Mouse (Mus musculus) hindbrain, postnatal 0 days (tissue): ENCODE measurements around the gene Cenpf. TPM values are rescaled to one million over a fixed set of nuclear protein-coding genes. Genes with fewer than 3 reads are reported as not detected.

ENCODE experiments used
- ATAC-seq: fragments of 200-750 bp; cut with Nextera tagmentation; 2 replicates; pipeline ENCODE4 v1.8.0; 2017; ENCODE audit warnings: mild to moderate bottlenecking, moderate TSS enrichment, moderate library complexity
- DNase-seq: peaks from one replicate; pipeline ENCODE4 v3.0.0-alpha.2; 2015; ENCODE audit warnings: low spot score
- H3K27ac ChIP-seq: fragments of 300-500 bp; sonication (generic); 2 replicates; pipeline ENCODE4 v1.5.1; 2014; ENCODE audit warnings: mild to moderate bottlenecking
- H3K27me3 ChIP-seq: fragments of 300-500 bp; sonication (generic); 2 replicates; pipeline ENCODE4 v1.6.1; 2014; ENCODE audit warnings: low read length, mixed read lengths; ENCODE audit not compliant: insufficient read depth
- H3K36me3 ChIP-seq: fragments of 300-500 bp; sonication (generic); 2 replicates; pipeline ENCODE4 v1.6.1; 2014; ENCODE audit warnings: low read length, mixed read lengths; ENCODE audit not compliant: insufficient read depth
- H3K4me1 ChIP-seq: fragments of 300-500 bp; sonication (generic); 2 replicates; pipeline ENCODE4 v1.6.1; 2014; ENCODE audit warnings: antibody characterized with exemption, low read length, mixed read lengths; ENCODE audit not compliant: insufficient read depth
- H3K4me2 ChIP-seq: fragments of 300-500 bp; sonication (generic); 2 replicates; pipeline ENCODE4 v1.6.1; 2014; ENCODE audit warnings: low read depth, mild to moderate bottlenecking, low read length, moderate library complexity, mixed read lengths
- H3K4me3 ChIP-seq: fragments of 300-500 bp; sonication (generic); 2 replicates; pipeline ENCODE4 v1.5.1; 2014; ENCODE audit warnings: low read length
- H3K9ac ChIP-seq: fragments of 300-500 bp; sonication (generic); replicated peaks from 2 replicates; pipeline ENCODE4 v1.6.1; 2014; ENCODE audit warnings: mild to moderate bottlenecking, low read length, moderate library complexity, mixed read lengths
- H3K9me3 ChIP-seq: fragments of 300-500 bp; sonication (generic); 2 replicates; pipeline ENCODE4 v1.6.1; 2016; ENCODE audit warnings: low read length, mixed read lengths
- CTCF ChIP-seq: IDR thresholded peaks from 2 replicates; pipeline ENCODE4 v1.5.1; 2016; ENCODE audit warnings: antibody characterized with exemption, control low read depth, low read depth
- WGBS: fragments of 180-500 bp; shearing (Covaris S2); extraction: QIAGEN DNeasy Blood & Tissue Kit; methylation state at CpG from one replicate; pipeline ENCODE4 v1.1.7; 2014; 5-methylcytosine and 5-hydroxymethylcytosine counted together
- polyA plus RNA-seq: library from polyadenylated mRNA; unstranded; fragments of >200 nt; fragmentation: Nextera tagmentation; extraction: Ambion mirVana; gene quantifications from 2 replicates; pipeline ENCODE4 v1.2.1, GENCODE M21; 2015
- total RNA-seq: library from RNA; depleted of rRNA; stranded (reverse); fragments of >200 nt; gene quantifications from 2 replicates; pipeline ENCODE4 v1.2.3, GENCODE M21; 2014

Gene Cenpf
- total and polyA plus RNA-seq, 2 experiments from 2014 or later: 4.8 to 22.5 TPM

DNA sequence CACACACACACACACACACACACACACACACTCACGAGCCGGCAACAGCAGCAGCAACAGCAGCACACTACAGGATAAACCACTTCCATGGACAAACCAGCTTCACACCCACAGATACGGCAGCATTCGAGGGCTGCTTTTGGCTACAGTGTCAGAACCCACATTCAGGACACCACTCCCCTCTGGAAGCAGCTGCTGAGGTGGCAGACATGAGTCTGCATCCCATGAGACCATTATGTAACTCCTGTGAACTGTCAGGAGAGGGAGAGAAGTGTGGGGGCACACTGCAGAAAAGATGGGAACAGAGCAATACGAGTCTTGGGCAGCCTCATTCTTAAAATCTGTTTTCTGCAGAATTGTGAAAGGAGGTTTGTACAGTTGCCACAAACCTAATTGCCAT, 54.1 kb downstream of the Cenpf start:
- no peak overlapping the region for H3K27ac ChIP-seq
- no peaks in the 10 kb centered on the region for H3K27me3 ChIP-seq
- H3K4me1 ChIP-seq: no peaks in the 10 kb centered on the region
- TF ChIP-seq CTCF: no peak
- no peaks in the 10 kb centered on the region for H3K9me3 ChIP-seq
- H3K9ac ChIP-seq: no peak overlapping the region
- no peak for DNase-seq
- no peaks in the 10 kb centered on the region for H3K36me3 ChIP-seq
- no peak for ATAC-seq
- no peak overlapping the region for H3K4me2 ChIP-seq
- H3K4me3 ChIP-seq: no peak overlapping the region
- 77% methylated on average over 5 of the region's 5 CpGs for WGBS

DNA sequence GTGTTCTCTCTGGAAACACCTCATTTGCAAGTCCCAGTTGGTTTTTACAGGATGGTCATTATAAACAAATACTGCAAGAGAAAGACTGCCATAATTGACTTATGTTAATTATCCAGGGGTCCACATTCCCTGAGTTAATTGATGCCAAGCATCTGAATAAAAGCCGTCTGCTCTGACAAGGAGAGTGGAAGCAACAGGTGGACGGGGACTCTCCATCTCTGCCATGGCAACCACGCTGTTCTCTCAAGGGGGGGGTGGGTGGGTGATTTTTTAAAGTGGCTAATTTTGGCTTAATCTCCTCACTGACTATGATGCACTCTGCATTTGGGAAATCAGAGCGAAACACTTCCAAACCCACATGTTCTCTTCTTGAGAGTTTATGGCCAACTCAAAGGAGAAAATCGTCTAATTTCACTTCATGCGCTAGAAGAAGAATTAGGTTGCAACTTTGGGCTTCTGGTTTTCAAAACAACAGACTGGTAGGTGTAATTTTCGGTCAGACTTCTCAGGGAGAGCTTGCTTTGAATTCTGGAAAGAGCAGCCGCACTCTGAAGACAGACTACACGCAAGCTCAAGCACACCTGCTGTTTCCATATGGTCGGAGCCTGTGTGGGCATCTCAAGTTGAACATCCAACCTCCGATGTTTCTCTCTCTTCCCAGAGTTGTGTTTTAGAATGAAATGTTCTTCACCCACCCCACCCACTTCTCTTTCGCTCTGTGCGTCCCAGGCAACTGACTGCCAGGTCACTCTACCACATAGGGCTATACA, 55.8 kb downstream of the Cenpf start:
- Histone ChIP-seq H3K4me3 (no peak overlapping the region), H3K27ac (no peak overlapping the region), H3K4me2 (no peak overlapping the region), H3K27me3 (no peaks in the 10 kb centered on the region), H3K9me3 (no peaks in the 10 kb centered on the region), H3K4me1 (no peaks in the 10 kb centered on the region), H3K9ac (no peak overlapping the region), H3K36me3 (no peaks in the 10 kb centered on the region)
- DNase-seq: no peak
- TF ChIP-seq CTCF: no peak
- 57% methylated on average over 13 of the region's 13 CpGs for WGBS
- no peak for ATAC-seq

DNA sequence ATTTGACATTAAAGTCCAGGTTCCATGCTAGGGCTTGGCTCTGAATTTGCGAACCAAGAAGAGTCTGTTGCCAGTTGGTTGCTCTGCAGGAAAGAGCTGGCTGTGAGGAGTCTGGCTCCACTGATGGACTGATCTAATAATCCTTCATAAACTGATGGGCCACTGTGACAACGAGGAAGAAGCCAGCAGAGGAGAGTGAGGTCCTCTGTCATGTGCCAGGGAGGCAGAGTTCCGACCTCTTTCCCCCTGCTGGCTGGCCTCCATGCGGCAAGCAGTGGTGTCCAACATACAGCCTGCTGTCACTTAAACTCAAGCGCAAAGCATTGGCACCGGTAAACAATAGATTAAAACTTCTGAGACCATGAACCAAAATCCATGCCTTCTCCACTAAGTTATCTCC, 57.9 kb downstream of the Cenpf start:
- WGBS: 68% methylated on average over 6 of the region's 6 CpGs
- Histone ChIP-seq H3K4me1 (no peaks in the 10 kb centered on the region), H3K9ac (no peak overlapping the region), H3K27me3 (no peaks in the 10 kb centered on the region), H3K4me3 (no peak overlapping the region), H3K9me3 (no peaks in the 10 kb centered on the region), H3K27ac (no peak overlapping the region), H3K36me3 (no peaks in the 10 kb centered on the region), H3K4me2 (no peak overlapping the region)
- TF ChIP-seq CTCF: 0 out of 2 replicates have a peak, but pooled peaks have one; percentile 13
- no peak for ATAC-seq
- no peak for DNase-seq

DNA sequence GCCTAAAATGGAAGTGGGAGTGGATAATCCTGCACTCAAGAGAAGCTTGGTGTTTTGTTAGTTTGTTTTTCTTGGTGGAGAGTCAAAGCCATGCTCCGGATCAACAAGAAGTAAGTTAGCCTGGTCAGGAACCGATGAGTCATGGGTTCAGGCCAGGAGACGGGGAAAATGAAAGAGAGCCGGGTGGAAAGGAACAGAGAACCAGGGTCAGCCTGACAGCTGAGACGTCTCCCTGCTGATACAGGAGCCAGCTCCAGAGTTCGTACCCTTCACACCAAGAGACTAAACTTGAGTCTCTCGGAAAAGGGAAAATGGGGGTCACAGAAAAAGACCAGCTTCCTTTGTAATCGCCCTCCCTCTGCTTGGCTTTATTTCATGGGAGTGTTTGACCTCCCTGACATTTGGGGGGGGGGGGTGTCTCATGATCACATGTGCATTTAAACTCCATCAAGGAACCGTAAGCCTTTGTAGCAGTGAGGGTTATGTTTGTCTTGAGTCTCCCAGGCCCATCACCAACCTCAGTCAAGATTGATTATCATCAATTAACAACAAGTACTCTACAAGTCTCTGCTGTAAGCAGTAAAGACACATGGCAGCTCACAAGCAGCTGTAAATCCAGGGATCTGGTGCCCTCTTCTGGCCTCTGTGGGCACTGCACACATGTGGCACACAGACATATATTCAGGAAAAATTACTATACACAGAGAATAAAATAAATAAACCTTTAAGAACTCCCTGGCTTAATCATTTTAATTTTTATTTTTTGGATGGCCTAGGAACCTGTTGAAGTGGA, 59.7 kb downstream of the Cenpf start:
- DNase-seq (peak; percentile 84), ATAC-seq (peak; percentile 62; the same call in 1 of the 2 replicates)
- Histone ChIP-seq H3K9me3 (no peaks in the 10 kb centered on the region), H3K4me3 (no peak overlapping the region), H3K27ac (no peak overlapping the region), H3K4me2 (no peak overlapping the region), H3K9ac (no peak overlapping the region), H3K27me3 (no peaks in the 10 kb centered on the region), H3K36me3 (no peaks in the 10 kb centered on the region), H3K4me1 (no peaks in the 10 kb centered on the region)
- TF ChIP-seq CTCF: peak; percentile 94
- 76% methylated on average over 9 of the region's 9 CpGs for WGBS

DNA sequence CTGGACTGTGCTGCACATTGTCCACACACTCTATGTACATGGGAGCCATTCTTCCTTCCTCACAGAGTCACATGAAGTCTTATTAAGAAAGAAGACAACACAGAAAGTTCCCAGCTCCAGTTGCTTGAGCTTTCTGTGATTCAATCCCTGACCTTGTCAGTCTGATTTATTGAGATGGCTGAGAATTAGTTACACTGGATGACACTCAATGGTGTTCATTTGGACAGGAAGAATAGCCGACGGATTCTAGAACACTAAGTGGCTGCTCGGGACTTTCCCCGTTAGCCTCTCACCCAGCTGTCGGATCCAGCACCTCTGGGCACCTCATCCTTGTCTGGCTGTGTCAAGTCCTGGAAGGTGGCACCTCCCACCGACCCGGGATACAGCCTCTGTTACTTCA, 63.1 kb downstream of the Cenpf start:
- no peak overlapping the region for H3K27ac ChIP-seq
- H3K36me3 ChIP-seq: no peaks in the 10 kb centered on the region
- H3K9me3 ChIP-seq: no peaks in the 10 kb centered on the region
- H3K4me1 ChIP-seq: no peaks in the 10 kb centered on the region
- H3K27me3 ChIP-seq: no peaks in the 10 kb centered on the region
- ATAC-seq: no peak
- H3K9ac ChIP-seq: no peak overlapping the region
- 64% methylated on average over 7 of the region's 7 CpGs for WGBS
- DNase-seq: no peak
- no peak overlapping the region for H3K4me2 ChIP-seq
- TF ChIP-seq CTCF: no peak
- H3K4me3 ChIP-seq: no peak overlapping the region

DNA sequence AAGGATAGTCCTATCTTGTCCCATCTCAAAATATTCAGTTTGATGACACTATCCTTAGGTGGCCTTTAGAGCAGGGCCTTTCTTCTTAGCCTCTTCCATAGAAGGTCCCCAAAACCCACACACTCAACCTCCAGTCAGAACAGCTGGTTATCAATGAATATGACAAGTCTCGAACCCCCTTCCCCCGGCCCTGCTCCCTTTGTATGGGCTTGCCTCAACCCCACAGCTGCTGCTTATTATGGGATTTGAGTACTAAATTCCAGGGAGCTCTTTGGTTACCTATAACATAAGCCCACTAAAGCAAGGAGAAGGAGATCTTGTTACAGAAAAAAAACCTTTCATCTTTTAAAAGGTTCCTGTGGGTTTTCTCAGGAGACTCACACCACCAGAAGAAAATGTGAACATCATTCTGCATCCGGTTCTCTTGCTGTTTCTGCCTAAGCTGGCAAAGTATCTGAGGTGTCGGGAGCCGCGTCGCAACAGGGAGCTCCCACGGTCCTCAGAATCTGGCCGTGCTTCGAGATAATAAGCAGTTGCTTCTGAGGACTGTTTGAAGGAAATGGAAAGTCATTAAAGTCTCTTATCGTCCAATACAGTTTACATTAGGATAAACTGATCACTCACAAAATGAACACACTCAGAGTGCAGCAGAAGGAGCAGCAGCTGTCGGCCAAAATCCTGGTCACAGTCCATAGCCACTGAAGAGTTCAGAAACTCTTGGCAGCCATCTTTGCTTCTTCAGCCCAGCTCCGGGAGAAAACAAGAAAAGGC, 68.7 kb downstream of the Cenpf start:
- DNase-seq: peak; percentile 50
- H3K9ac ChIP-seq: no peak overlapping the region
- H3K9me3 ChIP-seq: no peaks in the 10 kb centered on the region
- H3K27ac ChIP-seq: peak overlapping the region; percentile 60; the same call in 1 of the 2 replicates
- no peak overlapping the region for H3K4me3 ChIP-seq
- no peaks in the 10 kb centered on the region for H3K36me3 ChIP-seq
- no peak for ATAC-seq
- no peaks in the 10 kb centered on the region for H3K27me3 ChIP-seq
- 56% methylated on average over 13 of the region's 13 CpGs for WGBS
- no peaks in the 10 kb centered on the region for H3K4me1 ChIP-seq
- H3K4me2 ChIP-seq: no peak overlapping the region
- TF ChIP-seq CTCF: no peak
